Mouse (Mus musculus) heart, postnatal 0 days (tissue): ENCODE data around the gene Otog.

ENCODE experiments used
- CTCF ChIP-seq: IDR thresholded peaks from 2 replicates; pipeline ENCODE4 v1.5.1; 2016; ENCODE audit warnings: antibody characterized with exemption, control low read depth, low read depth
- EP300 ChIP-seq: IDR thresholded peaks from 2 replicates; pipeline ENCODE4 v1.6.1; 2016; ENCODE audit warnings: antibody characterized with exemption, low read depth

DNA sequence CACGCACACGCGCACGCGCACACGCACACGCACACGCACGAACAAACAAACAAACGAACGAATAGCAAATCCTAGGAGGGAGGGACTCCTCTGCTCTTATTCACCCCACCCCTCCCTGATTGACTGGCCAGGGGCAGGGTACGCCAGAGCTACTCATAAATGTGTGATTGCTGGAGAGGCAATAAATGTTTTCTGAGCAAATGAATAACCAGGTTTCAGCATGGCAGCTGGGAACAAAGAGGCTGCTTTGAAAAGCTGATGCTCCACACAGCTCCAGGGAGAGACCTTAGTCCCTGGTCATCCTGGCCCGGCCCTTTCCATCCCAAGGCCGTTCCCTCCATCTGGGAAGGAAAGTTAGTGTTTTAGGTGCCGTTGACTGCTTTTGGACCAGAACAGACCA lies 4.4 kb upstream of the Otog start:
- TF ChIP-seq EP300 (no peak), CTCF (no peak)
